Mouse (Mus musculus) layer of hippocampus, postnatal 14 days (tissue): Measurements from ENCODE around the gene Emc6. TPM values are rescaled to one million over a fixed set of nuclear protein-coding genes. Genes with fewer than 3 reads are reported as not detected.

Experiments used
- DNase-seq, 2 experiments: peaks; one replicate each; pipeline ENCODE4 v3.0.0; 2021 to 2022; ENCODE audit warnings: low spot score in 2 of 2, mixed read lengths in 1 of 2
- long read RNA-seq, 2 experiments: library from polyadenylated mRNA; stranded (forward); transcript quantifications; one replicate each; pipeline ENCODE4 v2.0.0; 2021
- total RNA-seq, 2 experiments: library from RNA; stranded (reverse); gene quantifications; 2 replicates each; pipeline ENCODE4 v1.2.3; 2021

Gene Emc6
- 10 to 100 TPM; 60.6 to 61.9 TPM for total RNA-seq
- long read RNA-seq, experiment 1, transcript Emc6-201 (2 exons, 1,332 nt) = major isoform, 54 of 59 reads
- long read RNA-seq, experiment 1, partial matches to known transcripts = 0 of 59 reads
- long read RNA-seq, experiment 1, other reads (novel, unspliced or antisense) = 3 of 59 reads
- long read RNA-seq, experiment 2, transcript Emc6-201 (2 exons, 1,332 nt) = major isoform, 93 of 95 reads
- long read RNA-seq, experiment 2, partial matches to known transcripts = 0 of 95 reads
- long read RNA-seq, experiment 2, other reads (novel, unspliced or antisense) = 2 of 95 reads

- peak; percentile 93 to 97 for DNase-seq
Measured at GRCm38 (mm10) chr11:73176608-73177508, at the start of gene Emc6, which contains the start of gene Tax1bp3. TSS of gene Emc6 (minus strand) at chr11:73177037. TSS of gene Tax1bp3 (plus strand) at chr11:73177083.

GRCm38 (mm10) chr11:73225856-73226255 is 49.0 kb upstream of the Emc6 start:
- no peak for DNase-seq

- DNase-seq = no peak
Measured at GRCm38 (mm10) chr11:73223966-73224365, 47.1 kb upstream of the Emc6 start.

DNA sequence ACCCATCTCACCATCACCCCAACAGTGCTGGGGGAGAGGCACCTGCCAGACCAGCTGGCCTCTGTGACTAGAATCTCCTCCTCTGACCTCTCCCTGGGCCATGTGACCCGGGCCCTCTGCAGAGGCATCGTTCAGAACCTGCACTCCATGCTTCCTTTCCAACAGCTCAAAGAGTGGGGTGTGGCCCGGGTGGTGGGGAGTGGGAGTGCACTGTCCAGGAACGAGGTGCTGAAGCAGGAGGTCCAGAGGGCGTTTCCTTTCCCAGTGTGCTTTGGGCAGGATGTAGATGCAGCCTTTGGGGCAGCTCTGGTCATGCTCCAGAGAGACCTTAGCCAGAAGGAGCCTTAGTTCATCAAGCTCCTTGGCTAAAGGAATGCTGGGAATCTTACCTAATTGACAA is 46.0 kb upstream of the Emc6 start:
- DNase-seq = no peak

DNA sequence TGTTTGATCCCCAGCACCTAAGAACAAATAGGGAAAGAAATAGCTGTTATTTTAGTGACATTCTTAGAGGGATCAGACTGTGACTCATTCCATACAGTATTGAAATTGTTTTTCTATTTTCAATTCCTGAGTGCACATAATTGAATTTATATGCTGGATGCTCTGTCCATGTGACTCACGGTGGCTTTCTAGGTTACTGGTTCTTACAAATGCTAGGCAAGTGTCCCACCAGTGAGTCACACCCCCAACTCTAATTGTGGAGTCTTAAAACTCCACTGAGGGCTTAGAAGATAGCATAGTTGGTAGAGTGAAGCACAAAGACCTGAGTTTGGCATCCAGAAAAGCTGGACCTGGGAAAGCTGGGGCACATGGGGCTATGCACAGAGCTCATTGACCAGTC is 43.8 kb upstream of the Emc6 start:
- no peak for DNase-seq

DNA sequence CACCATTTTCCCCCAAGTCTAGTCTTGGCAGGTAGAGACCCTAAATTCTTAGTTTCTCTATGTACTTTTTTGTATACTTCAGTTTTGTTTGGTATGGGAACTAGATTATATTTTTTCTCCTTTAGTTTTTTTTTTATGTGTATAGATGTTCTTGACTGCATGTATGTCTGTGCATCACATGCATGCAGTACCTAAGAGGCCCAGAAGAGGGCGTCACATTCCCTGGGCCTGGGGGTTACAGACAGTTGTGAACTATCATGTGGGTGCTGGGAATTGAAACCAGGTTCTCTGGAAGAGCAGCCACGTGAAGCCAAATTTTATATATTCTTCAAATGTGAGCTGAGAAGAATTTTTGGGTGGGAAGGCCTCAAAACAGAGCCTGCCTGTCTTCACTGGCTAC is 42.8 kb upstream of the Emc6 start:
- no peak for DNase-seq

DNA sequence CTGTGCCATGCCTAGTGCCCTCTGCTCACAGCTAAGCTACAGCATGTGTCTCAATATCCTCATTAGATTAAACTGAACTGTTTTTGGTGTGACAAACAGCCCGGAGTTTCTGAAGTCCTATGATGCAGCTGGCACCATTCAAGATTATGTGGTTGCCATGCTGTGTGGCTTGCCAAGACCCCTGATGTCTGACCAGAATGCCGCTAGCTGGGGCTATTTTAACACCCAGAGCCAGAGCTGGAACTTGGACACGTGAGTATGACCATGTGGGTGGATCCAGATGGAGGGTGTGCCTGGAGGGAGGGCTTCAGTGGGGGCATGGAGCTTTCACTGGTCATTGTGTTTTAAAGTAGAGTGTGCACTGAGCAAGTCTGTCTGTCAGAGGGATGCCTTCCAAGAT is 37.1 kb upstream of the Emc6 start:
- DNase-seq = no peak

DNA sequence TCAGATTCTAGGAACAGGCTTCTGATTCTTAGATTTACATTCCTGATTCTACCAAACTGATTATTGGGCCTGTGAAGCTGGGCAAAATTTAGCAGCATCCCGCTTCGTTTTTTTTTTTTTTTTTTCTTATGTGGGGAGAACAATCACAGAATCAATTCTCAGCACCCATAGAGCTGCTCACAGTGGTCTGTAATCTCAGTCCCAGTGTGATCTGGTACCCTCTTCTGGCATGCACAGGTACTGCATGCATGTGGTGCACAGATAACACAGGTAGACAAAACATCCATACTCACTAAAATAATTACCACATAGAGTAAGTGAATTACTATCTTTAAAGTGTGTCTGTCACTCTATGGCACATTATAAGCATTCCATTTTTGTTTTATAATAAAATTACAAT is 30.8 kb upstream of the Emc6 start:
- no peak for DNase-seq

GRCm38 (mm10) chr11:73205194-73205593 is 28.4 kb upstream of the Emc6 start:
- no peak for DNase-seq

- no peak for DNase-seq
Measured at GRCm38 (mm10) chr11:73203895-73204294, 27.1 kb upstream of the Emc6 start.

DNA sequence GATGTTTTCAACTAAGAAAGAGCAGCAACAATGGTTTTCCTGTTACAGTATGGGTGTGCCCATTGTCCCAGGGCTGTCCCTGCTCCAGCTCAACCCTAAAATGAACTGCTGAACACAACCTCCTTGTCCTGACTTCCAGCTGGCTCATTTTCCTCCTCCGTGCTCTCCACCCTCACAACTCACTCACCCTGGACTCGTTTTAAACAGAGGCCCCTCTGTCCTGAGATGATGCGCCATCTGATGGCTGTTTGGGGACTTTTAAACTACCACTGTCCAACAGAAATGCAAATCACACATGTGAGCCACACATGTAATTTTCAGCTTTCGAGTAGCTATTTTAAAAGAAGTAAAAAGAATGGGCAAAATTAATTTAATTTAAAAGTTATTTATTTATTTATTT is 24.8 kb upstream of the Emc6 start:
- no peak for DNase-seq

GRCm38 (mm10) chr11:73201021-73201420 is 24.2 kb upstream of the Emc6 start:
- DNase-seq = no peak

DNA sequence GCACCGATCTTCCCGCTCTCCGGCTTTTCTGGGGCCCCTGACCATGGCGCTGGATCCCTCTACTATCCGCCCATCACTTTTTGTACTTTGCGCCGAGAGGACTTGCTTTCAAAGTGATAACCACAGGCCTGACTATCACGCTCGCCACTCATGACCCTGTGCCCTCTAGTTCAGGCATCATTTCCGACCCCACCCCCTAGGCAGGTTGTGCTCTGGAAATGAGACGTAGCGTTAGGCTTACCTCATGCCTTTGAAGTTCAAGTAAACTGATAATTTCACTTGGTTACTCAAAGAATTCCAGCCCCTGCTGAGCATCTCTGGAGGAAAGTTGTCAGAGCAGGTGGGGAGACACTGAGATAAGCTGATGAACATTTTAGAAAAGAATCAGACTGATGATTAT is 23.0 kb upstream of the Emc6 start:
- DNase-seq = no peak

DNA sequence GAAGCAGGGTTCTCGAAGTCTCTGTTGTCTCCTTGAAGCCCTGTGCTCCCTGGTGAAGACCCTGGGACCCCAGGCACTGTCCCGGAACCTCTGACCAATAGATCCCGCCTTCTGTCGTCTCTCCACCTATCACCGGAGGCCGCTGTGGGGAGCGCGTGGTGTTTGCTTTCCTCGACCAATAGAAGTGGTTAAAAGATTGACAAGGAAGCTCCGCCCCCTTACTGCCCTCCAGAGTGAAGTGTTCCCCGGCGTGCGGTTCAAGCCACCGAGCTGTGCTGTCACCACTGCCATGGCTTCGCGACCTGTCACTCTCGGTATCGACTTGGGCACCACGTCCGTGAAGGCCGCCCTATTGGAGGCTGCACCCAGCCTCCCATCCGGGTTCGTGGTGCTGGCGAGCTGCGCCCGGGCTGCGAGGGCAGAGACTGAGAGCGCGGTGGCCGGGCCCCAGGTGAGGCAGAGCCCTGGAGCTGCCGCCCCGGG is 22.4 kb upstream of the Emc6 start, which contains the start of gene Shpk:
Gene Shpk (plus strand): TSS at position 231 of the 483 bp plus-strand sequence.
- DNase-seq = peak; percentile 96 to 97

- peak; percentile 89 to 93 for DNase-seq
Measured at GRCm38 (mm10) chr11:73198603-73199229, 21.9 kb upstream of the Emc6 start, which contains the start of gene Ctns. TSS of gene Ctns (minus strand) at chr11:73199042.

DNA sequence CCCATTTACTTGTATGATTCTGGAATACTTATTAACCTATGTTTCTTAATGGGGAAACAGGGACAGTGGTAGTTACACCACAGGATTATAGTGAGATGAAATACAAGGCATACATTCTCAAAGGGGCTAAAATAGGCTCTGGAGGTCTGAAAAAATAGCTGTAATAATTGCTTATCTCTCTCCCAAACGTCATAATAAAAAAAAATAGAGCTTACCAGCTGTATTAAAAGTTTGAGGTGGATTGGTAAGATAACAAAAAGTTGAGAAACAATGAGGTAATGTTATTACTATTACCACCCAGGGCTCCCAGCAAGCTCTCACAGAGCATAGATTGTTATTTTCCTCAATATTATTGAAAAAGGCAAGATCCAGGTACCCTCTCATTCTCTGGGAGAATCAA is 21.4 kb upstream of the Emc6 start:
- DNase-seq = no peak

DNA sequence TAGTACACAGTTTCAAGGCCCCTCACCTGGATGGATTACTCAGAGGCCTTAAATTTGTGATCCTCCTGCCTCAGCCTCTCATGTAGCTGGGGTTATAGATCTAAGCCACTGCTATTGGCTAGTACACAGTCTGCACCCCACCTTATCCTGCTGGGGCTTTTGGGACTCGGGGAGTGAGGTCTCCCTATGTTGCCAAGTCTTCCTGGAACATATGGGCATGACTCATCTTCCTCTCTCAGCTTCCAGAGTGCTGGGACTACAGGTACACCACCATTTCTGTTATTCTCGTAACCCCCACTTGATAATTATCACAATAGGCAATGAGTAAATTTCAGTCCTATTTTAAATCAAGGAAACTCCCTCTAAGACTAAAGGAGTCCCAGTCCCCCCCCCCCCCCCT is 17.6 kb upstream of the Emc6 start:
- no peak for DNase-seq

DNA sequence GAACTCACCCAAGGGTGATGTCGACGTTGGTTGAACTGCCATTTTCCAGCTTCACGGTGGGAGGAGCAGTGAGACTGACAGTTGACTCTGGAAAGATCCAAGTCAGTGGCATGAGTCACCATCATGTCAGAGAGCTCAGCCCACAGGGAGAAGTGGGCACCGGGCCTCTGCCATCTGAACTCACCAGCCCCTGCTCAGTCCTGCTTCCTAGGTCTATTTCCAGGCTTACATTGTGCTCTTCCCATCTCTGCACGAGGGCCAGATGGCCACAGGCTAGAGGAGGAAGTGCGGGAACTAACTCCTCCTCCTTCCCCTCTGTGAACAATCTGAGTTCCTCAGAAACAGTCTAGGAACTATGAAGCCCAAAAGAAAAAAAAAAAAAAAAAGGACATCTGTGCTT is 16.2 kb upstream of the Emc6 start:
- DNase-seq = no peak

- no peak for DNase-seq
Measured at GRCm38 (mm10) chr11:73187231-73187630, 10.4 kb upstream of the Emc6 start.

- no peak for DNase-seq
Measured at GRCm38 (mm10) chr11:73185872-73186615, 9.2 kb upstream of the Emc6 start.

DNA sequence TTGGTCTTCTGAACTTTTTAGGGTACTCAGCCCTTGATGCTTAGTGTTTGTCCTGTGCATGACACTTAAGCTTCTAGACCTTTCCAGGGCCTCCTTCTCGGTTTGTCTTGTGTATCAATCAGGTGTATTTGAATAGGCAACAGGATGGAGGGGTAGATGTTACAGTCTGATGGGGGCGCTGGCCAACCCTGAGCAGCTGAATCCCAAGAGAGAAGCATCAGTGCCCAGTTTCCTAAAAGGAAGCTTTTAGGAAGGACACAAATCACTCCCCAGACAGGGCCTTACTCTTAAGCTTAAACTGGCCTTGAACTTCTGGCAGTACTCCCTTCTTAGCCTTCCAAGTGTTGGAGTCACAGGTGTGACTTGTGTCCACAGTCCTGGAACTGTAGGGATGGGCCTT is 1.1 kb upstream of the Emc6 start:
- no peak for DNase-seq
